Mouse (Mus musculus) embryo, embryonic 11.5 days (tissue): ENCODE results near the gene Noxa1.

Source experiments
- DNase-seq: peaks from one replicate; pipeline ENCODE4 v3.0.0-alpha.2; 2012; ENCODE audit warnings: low read depth, low spot score

The Noxa1 gene

GRCm38 (mm10) chr2:25095109-25095850, at the start of gene Noxa1:
Gene Noxa1, minus strand, starts transcription at chr2:25095149.
- peak; percentile 27 for DNase-seq

- no peak for DNase-seq
Observed at GRCm38 (mm10) chr2:25141921-25142320, 47.0 kb upstream of the Noxa1 start.

- no peak for DNase-seq
Observed at GRCm38 (mm10) chr2:25141185-25141584, 46.2 kb upstream of the Noxa1 start.

- no peak for DNase-seq
Observed at GRCm38 (mm10) chr2:25137832-25138231, 42.9 kb upstream of the Noxa1 start.

GRCm38 (mm10) chr2:25131601-25132000, 36.7 kb upstream of the Noxa1 start:
- DNase-seq: no peak

DNA sequence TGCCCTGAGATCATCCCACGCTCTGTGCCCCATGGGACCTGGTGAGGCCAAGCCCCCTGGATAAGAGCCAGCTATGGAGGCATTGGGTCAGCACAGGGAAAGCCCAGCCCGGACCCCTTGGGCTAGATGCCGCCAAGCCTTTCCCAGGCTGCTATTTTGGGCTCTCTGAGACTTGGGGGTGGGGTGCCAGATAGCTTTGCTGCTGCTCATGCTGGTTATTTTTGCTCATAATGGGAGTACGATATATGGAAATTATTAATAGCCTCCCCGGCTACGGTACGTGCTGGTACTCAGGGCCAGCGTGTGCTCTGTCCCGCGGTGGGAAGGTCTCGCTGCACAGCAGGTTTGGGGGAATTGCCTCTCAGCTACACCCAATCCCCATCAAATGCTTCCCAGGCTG, 33.1 kb upstream of the Noxa1 start:
- no peak for DNase-seq

DNA sequence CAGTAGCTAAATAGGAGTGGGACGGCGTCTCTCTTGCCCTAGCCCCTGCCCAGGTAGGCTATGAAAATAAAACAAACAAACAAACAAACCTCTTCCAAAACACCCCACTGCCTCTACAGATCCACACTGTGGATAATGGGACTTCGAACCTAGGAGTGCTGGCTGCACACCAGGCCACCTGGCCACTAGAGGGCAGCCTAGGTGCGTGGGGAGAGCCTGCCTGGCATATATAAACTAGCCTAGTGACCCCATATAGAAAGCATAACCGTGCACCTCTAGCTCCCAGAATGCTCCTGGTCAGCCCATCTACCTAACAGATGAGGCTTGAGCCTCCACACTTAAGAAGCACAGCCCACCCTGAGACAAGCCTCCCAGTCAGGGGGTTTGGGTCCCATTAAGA, 32.3 kb upstream of the Noxa1 start:
- DNase-seq: peak; percentile 42

- DNase-seq: peak; percentile 55
Observed at GRCm38 (mm10) chr2:25126011-25127010, 31.4 kb upstream of the Noxa1 start.

- DNase-seq: no peak
Observed at GRCm38 (mm10) chr2:25125146-25125545, 30.2 kb upstream of the Noxa1 start.

DNA sequence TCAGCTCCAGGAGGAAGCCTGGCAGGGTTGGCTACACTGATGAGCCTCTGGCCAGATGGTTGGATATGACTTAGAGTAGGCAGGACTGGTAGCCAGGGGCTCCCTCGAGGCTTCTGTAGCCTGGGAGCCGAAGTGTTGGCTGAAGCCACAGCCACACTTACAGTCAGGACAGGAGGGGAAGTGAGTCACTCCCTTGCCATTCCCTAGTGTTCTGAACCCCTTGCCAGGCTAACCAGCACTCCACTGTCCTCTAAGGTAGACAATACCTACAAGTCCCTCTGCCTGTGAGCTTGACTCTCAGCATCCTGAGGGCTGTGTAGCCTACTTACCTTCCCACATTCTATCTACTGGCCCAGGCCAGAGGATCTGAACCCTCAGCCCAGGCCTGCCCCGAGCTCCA, 29.5 kb upstream of the Noxa1 start:
- DNase-seq: no peak

- no peak for DNase-seq
Observed at GRCm38 (mm10) chr2:25123527-25123926, 28.6 kb upstream of the Noxa1 start.

- no peak for DNase-seq
Observed at GRCm38 (mm10) chr2:25122666-25123065, 27.7 kb upstream of the Noxa1 start.

DNA sequence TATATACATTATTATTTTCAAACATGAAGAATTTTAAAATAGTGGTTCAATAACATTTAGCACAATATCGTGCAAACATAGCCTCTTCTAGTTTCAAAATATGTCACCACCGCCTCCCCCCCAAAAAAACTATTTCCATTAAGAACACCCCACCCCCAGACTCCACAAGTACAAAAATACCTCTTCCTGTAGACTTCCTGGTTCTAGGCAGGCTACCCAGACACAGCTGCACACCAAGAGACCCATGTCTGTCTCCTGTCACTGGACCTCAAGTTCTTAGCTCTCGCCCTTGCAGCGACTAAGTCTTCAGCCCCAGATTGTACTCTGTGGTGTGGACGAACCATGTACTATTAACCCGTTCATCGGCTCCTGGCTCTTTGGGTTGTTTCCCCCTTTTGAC, 26.0 kb upstream of the Noxa1 start:
- no peak for DNase-seq

- DNase-seq: no peak
Observed at GRCm38 (mm10) chr2:25115442-25115841, 20.5 kb upstream of the Noxa1 start.

- DNase-seq: no peak
Observed at GRCm38 (mm10) chr2:25114308-25114707, 19.4 kb upstream of the Noxa1 start.

DNA sequence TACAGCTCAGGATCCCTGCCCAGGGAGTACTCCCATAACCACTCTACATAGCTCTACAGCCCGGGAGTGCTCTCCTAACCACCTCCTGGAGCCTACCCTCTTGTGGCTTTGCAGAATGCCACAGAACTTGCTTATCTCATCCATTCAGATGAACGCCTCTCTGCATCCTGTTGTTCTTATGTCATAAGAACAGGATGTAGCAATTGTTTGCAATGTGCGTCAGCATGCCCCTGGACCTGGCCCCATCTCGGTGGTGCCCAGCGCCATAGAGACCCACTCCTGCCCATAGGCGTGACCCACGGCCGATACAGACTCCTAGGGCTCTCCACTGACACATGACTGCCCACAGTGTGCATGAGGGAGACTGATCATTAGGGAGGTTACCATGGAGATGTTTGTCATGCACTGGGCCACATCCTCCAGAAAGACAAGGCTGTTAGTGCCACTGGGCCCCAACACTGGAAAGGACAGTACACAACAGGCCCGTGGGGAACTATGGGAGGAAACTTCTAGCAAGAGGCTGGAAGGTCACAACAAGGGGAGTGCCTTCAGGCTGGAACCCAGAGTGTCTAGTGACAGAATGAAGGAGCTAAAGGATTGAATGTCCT, 16.3 kb upstream of the Noxa1 start:
- no peak for DNase-seq

DNA sequence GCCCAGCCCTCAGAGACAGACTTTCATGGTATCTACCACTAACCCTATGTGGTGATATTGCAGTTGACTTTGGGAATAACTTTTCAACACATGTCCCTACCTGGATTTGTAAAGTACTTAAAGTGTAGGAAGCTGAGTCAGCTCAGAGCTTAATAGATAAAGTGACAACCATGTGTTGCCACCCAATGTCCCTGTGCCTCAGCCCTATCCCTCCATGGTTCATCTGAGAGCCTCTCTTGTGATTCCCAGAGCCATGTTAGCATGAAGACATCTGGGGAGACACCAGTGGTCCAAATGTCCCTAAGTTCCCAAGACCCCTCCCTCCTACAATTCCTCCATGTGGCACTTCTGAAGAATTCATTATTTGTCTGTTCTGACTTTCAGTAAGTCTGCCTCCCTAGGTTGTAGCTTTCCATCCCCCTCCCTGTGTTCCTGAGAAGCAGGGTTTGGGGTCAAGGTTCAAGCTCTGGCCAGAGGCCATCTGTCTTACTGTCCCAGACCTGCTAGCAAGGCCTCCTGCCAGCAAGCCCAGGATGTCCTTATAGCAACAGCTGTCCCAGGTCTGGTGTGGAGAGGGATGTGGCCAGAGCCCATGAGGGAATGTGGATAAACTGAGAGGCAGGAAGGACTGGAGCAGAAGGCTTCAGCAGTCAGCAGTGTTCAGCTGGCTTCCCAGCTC, 15.7 kb upstream of the Noxa1 start:
- DNase-seq: no peak

- no peak for DNase-seq
Observed at GRCm38 (mm10) chr2:25109487-25109886, 14.5 kb upstream of the Noxa1 start.

GRCm38 (mm10) chr2:25106045-25106444, 11.1 kb upstream of the Noxa1 start:
- no peak for DNase-seq

DNA sequence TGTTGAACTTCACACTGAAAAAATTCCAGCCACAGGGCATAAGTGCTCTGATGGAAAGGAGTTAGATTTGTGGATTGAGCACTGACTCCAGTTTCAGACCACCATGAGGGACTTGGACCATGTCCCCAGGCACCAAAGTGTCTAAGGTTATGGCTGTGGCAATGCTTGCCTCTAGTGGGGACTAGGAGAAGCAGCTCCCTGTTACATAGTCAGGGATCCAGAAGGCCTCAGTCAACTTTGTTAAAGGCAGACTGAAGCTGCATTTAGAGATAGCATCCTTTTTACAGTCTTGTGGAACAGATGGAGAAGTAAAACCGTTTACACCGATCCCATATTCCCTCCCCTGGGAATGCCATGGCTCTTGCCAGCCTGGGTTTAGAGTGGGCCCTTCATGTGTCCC, 9.2 kb upstream of the Noxa1 start:
- DNase-seq: no peak

- no peak for DNase-seq
Observed at GRCm38 (mm10) chr2:25099703-25100102, 4.8 kb upstream of the Noxa1 start.

DNA sequence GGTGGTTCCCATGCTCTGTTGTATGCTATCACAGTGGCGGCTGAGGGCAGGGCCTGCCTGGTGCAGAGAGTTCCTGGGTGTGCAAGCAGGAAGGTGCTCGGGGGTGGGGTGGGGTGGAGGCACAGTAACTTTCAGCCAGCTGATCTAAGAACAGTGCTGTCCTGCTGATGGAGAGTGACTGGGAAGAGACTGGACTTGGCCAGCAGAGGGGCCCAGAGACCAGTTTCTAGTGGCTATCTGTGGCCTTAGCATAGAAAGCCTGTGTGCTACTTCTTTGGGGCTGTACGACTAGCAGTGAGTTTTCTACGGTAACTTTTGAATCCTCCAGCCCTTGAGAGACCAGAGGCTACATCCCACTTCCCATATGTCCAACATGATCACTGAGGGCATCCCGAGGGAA, 4.0 kb upstream of the Noxa1 start:
- no peak for DNase-seq
